Mouse (Mus musculus): ENCODE measurements around the gene Htr5a. TPM values are rescaled to one million over a fixed set of nuclear protein-coding genes. Genes with fewer than 3 reads are reported as not detected.

Gene Htr5a
- polyA plus RNA-seq, 1 experiment from 2014 or later: 1.2 TPM

Other genes with a start within 250 kb of the Htr5a start
- gene Paxip1, start 50.5 kb upstream of the Htr5a start, polyA plus RNA-seq (2014; fragmentation: Nextera tagmentation; extraction: Ambion mirVana): 24.6 and 34.1 TPM in 2 replicates
- 80.1 and 94.3 TPM in 2 replicates for gene Insig1, start 229.2 kb downstream of the Htr5a start, polyA plus RNA-seq (2014; fragmentation: Nextera tagmentation; extraction: Ambion mirVana)

Data from midbrain, embryonic 14.5 days (tissue).